Mouse (Mus musculus): Measurements from ENCODE around the gene Adtrp. TPM values are rescaled to one million over a fixed set of nuclear protein-coding genes. Genes with fewer than 3 reads are reported as not detected.

Gene Adtrp
- total RNA-seq, 1 experiment from 2014 or later: 1.2 TPM

DNA sequence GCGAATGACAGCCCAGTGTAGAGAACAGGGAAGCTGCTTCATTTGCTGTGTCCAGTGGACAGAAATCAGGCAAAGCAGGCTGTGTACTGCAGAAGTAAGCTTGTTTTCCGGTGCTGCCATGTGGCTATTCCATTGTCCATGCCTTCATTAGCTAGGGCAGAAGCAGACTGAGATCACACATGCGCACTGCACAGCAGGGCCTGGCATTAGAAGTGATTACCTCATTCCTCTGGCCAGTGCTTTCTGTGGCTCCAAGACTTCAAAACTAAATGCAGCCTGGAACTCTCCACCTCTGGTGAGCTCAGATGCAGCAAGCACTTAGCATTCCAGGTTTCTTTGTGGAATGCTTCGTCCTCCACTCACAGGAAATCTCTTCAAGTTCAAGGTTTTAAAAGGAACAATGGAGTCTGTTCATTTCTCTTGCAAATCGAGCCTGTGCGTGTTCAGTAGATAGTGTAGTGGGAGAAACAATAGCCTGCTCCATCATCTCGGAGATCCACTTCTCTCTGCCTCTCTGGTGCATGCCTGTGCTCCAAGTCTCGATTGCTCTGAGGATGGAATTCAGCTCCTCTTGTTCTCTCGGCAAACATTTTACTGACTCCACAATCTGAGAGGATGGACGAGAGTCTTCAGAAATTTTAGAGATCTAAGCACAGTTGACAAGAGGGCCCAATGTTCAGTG lies 109.7 kb downstream of the Adtrp start:
- ATAC-seq (ENCODE audit: extremely low read depth, insufficient number of reproducible peaks, low FRiP score, poor library complexity, severe bottlenecking): no peak

DNA sequence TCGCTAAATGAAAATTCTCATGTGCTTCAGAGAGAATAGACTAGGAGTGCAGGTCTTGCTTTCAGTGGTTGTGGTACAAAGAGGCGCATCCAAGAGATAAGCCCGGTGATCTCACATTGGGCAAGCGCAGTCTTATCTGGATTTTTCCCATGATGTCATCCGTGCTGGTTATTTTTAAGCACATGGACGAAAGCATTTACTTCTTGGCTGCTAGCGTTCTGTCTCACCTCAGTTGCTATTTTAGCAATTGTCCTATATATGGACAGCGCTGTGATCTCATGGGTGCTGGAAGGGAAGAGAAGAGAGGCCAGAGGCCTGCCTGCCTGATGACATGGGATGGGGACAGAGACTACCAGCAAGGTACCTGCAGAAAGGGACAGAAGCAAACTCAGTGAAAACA lies 117.8 kb downstream of the Adtrp start:
- ATAC-seq (ENCODE audit: extremely low read depth, insufficient number of reproducible peaks, low FRiP score, poor library complexity, severe bottlenecking): no peak

DNA sequence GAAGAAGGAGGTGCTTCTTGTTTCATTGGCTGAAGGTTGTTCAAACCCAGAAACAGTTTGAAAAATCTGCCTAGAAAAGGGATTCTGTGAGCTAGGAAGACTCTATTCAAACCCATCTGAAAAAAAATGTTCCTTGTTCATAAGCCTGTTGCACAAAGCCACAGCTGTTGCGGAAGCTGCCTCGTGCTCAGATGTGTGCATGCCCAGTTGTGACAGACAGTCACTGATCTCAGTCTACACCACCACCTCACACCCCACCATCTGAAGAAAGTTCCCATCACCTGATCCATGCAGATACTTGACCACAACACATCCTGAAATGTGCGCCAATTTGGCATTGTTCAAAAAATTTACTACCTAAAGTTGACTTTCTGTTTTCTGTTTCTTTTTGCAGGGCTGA lies 119.7 kb downstream of the Adtrp start:
- no peak for ATAC-seq (ENCODE audit: extremely low read depth, insufficient number of reproducible peaks, low FRiP score, poor library complexity, severe bottlenecking)

DNA sequence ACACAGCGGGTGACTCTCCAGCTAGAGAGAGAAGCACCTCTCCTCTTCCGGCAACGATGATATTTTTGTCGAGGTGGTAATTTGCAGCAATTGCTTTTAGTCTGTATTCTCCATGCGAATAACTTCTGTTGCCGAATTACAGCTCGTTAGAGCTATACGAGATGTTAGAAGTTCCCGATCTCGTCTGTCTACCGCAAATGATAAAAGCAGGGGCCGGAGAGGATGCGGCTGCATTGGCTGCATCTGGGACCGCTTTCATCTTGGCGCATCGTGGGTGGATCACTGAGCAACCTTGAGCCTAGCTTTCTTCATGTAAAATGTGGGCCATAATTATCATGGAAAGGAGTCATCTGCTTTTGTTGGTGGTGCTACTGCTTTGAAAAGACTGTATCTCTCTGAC lies 128.2 kb downstream of the Adtrp start:
- no peak for ATAC-seq (ENCODE audit: extremely low read depth, insufficient number of reproducible peaks, low FRiP score, poor library complexity, severe bottlenecking)

DNA sequence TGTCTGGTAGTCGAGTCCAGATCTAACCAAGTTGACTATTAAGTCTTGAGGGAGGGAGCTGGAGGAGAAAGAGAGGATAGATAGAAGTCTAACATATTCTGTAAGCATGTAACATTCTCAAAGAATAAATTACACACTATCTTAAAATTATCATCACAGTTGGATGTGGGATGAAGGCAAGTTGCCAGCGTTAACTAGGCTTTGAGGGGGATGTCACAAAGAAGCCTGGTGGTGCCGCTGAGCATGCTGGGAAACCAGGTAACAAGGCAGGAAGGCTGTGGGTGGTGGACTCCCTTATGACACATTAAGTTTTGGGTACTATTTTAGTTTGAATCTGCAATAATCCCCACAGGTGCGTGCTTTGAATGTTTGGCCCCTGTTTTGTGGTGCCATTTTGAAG lies 129.4 kb downstream of the Adtrp start:
- no peak for ATAC-seq (ENCODE audit: extremely low read depth, insufficient number of reproducible peaks, low FRiP score, poor library complexity, severe bottlenecking)

Other genes with a start within 250 kb of the Adtrp start
- gene Tmem170b, start 241.8 kb downstream of the Adtrp start, total RNA-seq (2017): 21.0 and 22.5 TPM in 2 replicates
- 28.6 and 30.8 TPM in 2 replicates for gene Hivep1, start 204.3 kb upstream of the Adtrp start, total RNA-seq (2017)